Mouse (Mus musculus): Measurements from ENCODE around the gene Armcx2.

- TF ChIP-seq CTCF (IDR thresholded peaks at IDR 0.05; ENCODE audit: extremely low read depth, insufficient read depth, insufficient read length, insufficient replicate concordance): no peak
- TF ChIP-seq POLR2A (IDR thresholded peaks at IDR 0.05; ENCODE audit: low read depth, low read length): no peak
Measured at GRCm38 (mm10) chrX:134849662-134850061, 40.6 kb upstream of the Armcx2 start.
